Mouse (Mus musculus) heart, embryonic 14.5 days (tissue): Measurements from ENCODE around the gene Dnttip1. TPM values are rescaled to one million over a fixed set of nuclear protein-coding genes. Genes with fewer than 3 reads are reported as not detected.

Experiments
- ATAC-seq: fragments of 200-750 bp; cut with Nextera tagmentation; 2 replicates; pipeline ENCODE4 v1.8.0; 2017; ENCODE audit warnings: low read depth, moderate TSS enrichment; ENCODE audit not compliant: insufficient number of reproducible peaks, insufficient read depth, low FRiP score
- H3K27ac ChIP-seq, 2 experiments: fragments of 200-500 bp in 1 of 2; fragments of 300-500 bp in 1 of 2; sonication (generic) in 1 of 2; replicated peaks in 1 of 2; 2 replicates each; pipeline ENCODE4 v1.5.1; 2012 to 2014; ENCODE audit warnings: low read depth in 2 of 2, low read length in 2 of 2, control low read depth in 1 of 2, mild to moderate bottlenecking in 1 of 2, mixed read lengths in 1 of 2; ENCODE audit not compliant: control insufficient read depth in 1 of 2, insufficient read depth in 1 of 2
- H3K27me3 ChIP-seq: fragments of 300-500 bp; sonication (generic); 2 replicates; pipeline ENCODE4 v1.6.1; 2014; ENCODE audit warnings: mild to moderate bottlenecking, low read length, control low read depth; ENCODE audit not compliant: control insufficient read depth, insufficient read depth
- H3K36me3 ChIP-seq: fragments of 300-500 bp; sonication (generic); 2 replicates; pipeline ENCODE4 v1.6.1; 2014; ENCODE audit warnings: mild to moderate bottlenecking, control low read depth, low read length, mixed read lengths; ENCODE audit not compliant: control insufficient read depth, insufficient read depth
- H3K4me1 ChIP-seq, 2 experiments: fragments of 200-500 bp in 1 of 2; fragments of 300-500 bp in 1 of 2; sonication (generic) in 1 of 2; 2 replicates each; pipeline ENCODE4 v1.6.1; 2012 to 2014; ENCODE audit warnings: low read length in 2 of 2, control low read depth in 1 of 2, mixed read lengths in 1 of 2; ENCODE audit not compliant: control insufficient read depth in 2 of 2, insufficient read depth in 2 of 2
- H3K4me2 ChIP-seq: fragments of 300-500 bp; sonication (generic); 2 replicates; pipeline ENCODE4 v1.6.1; 2014; ENCODE audit warnings: mild to moderate bottlenecking, low read length
- H3K4me3 ChIP-seq, 2 experiments: fragments of 200-500 bp in 1 of 2; fragments of 300-500 bp in 1 of 2; sonication (generic) in 1 of 2; 2 replicates each; pipeline ENCODE4 v1.5.1; 2012 to 2014; ENCODE audit warnings: low read length in 2 of 2, mild to moderate bottlenecking in 2 of 2, control low read depth in 1 of 2, low read depth in 1 of 2, moderate library complexity in 1 of 2; ENCODE audit not compliant: control insufficient read depth in 1 of 2, insufficient read depth in 1 of 2
- H3K9ac ChIP-seq: fragments of 300-500 bp; sonication (generic); 2 replicates; pipeline ENCODE4 v1.6.1; 2014; ENCODE audit warnings: mild to moderate bottlenecking, low read length
- H3K9me3 ChIP-seq: fragments of 300-500 bp; sonication (generic); 2 replicates; pipeline ENCODE4 v1.6.1; 2016; ENCODE audit warnings: low read length, control low read depth; ENCODE audit not compliant: control insufficient read depth
- WGBS: fragments of 180-500 bp; shearing (Covaris S2); extraction: QIAGEN DNeasy Blood & Tissue Kit; methylation state at CpG from one replicate; pipeline ENCODE4 v1.1.7; 2014; 5-methylcytosine and 5-hydroxymethylcytosine counted together
- polyA plus RNA-seq: library from polyadenylated mRNA; unstranded; fragments of >200 nt; fragmentation: Nextera tagmentation; extraction: Ambion mirVana; gene quantifications from 2 replicates; pipeline ENCODE4 v1.2.1, GENCODE M21; 2014

Dnttip1 gene
- polyA plus RNA-seq, 1 experiment from 2014 or later: 53.8 TPM

DNA sequence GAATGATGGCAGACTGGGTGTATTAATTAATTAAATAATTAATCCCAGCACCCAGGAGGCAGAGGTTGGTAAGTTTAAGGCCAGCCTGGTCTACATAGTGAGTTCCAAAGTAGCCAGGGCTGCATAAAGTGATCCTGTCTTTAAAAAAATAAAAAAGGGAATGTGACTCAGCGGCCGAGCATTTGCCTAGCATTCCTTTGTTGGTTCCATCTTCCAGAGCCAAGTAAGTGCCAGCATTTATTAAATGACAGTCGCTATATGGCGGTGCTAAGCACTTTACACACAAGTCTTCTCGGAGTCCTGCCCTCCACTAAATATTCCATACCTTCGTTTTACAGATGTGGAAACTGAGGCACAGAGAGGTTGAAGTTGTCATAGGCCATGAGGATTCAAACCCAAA, 30.3 kb downstream of the Dnttip1 start:
- H3K4me1 ChIP-seq: peaks cover 11 to 12% of the 10 kb centered on the region in 2 experiments
- peaks cover 27% of the 10 kb centered on the region for H3K36me3 ChIP-seq
- no peak overlapping the region for H3K27ac ChIP-seq
- no peak for ATAC-seq
- no peaks in the 10 kb centered on the region for H3K9me3 ChIP-seq
- H3K27me3 ChIP-seq: 0 out of 2 replicates have a peak, but pooled peaks cover 5% of the 10 kb centered on the region
- whole genome bisulfite sequencing: 73% methylated on average over 6 of the region's 6 CpGs
- no peak overlapping the region for H3K4me2 ChIP-seq
- no peak overlapping the region for H3K4me3 ChIP-seq
- H3K9ac ChIP-seq: no peak overlapping the region

DNA sequence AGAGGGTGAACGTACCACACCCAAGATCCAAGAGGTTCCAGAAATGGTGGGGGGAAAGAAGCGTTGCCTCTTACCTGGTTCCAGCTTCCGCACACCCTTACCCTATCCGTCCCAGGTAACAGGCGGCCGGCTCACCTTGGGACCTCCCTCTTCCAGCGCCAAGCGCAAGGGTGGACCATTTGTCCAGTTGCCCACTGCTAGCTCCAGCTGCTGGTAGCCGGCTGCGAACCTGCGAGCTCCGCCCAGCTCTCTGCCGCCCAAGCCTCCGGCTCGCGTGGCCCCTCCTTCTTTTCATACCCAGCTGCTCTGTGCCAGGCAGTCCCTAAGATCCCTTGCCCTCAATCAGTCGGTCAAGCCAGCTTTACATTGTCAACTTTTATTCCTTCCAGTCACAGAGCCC, 31.0 kb downstream of the Dnttip1 start:
- peaks cover 21% of the 10 kb centered on the region for H3K36me3 ChIP-seq
- no peak overlapping the region for H3K9ac ChIP-seq
- H3K4me3 ChIP-seq: no peak overlapping the region
- 0 out of 2 replicates have a peak, but pooled peaks cover 5% of the 10 kb centered on the region for H3K27me3 ChIP-seq
- no peak overlapping the region for H3K4me2 ChIP-seq
- 55% methylated on average over 17 of the region's 17 CpGs for WGBS
- ATAC-seq: no peak
- peaks cover 5 to 6% of the 10 kb centered on the region in 2 experiments; a peak in 3 of 4 replicates for H3K4me1 ChIP-seq
- H3K27ac ChIP-seq: no peak overlapping the region
- H3K9me3 ChIP-seq: no peaks in the 10 kb centered on the region

DNA sequence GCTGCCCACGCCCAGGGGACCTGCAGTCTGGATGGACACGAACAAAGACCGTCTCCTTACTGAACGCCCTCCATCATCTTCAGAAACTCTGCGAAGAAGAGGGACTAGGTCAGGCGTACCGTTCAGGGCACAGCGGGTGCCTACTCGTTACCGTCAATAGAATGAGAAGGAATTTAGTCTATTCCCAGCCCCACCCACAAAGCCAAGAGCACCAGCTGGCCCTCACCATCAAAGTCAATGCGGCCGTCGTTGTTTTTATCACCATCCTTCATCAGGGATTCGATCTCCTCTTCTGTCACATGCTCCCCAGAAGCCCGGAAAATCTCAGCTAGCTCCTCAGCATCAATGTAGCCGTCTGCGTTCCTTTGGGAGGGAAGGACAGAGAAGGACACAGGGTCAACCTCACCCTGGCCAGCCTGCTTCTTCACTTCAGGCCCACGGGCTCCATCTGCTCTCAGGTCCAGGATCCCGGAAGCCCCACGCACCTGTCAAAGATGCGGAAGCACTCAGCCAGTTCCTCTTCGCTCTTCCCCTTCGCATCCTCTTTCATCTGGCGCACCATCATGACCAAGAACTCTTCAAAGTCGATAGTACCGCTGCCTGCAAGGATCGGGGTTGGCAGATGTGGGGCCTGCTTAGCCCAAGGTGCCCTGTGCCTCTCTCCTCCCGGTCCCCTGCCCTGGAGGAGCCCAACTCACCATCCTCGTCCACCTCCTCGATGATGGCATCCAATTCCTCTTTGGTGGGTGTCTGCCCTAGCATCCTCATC, 31.6 kb downstream of the Dnttip1 start:
- no peak for ATAC-seq
- Histone ChIP-seq H3K36me3 (peaks cover 15% of the 10 kb centered on the region), H3K4me2 (no peak overlapping the region), H3K9me3 (no peaks in the 10 kb centered on the region), H3K27me3 (0 out of 2 replicates have a peak, but pooled peaks cover 5% of the 10 kb centered on the region), H3K4me3 (no peak overlapping the region), H3K4me1 (no peaks in the 10 kb centered on the region; a peak in 1 of 4 replicates), H3K9ac (no peak overlapping the region), H3K27ac (no peak overlapping the region)
- WGBS: 78% methylated on average over 30 of the region's 30 CpGs

DNA sequence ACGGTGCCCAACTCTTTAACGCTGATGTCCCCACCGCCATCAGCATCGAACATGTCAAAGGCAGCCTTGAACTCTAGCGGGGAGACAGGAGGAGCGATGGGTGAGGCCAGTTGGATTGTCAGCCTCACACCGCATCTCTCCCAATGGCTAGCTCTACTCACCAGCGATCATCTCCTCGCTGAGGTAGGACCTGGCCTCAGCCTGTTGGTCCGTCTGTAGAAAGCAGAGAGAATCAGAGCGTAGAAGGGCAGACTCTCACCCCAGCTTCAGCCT, 32.2 kb downstream of the Dnttip1 start:
- Histone ChIP-seq H3K4me1 (no peaks in the 10 kb centered on the region; a peak in 1 of 4 replicates), H3K9ac (no peak overlapping the region), H3K36me3 (peaks cover 9% of the 10 kb centered on the region), H3K4me3 (no peak overlapping the region), H3K4me2 (no peak overlapping the region), H3K27ac (no peak overlapping the region), H3K27me3 (0 out of 2 replicates have a peak, but pooled peaks cover 5% of the 10 kb centered on the region), H3K9me3 (no peaks in the 10 kb centered on the region)
- WGBS: 90% methylated on average over 11 of the region's 11 CpGs
- ATAC-seq: no peak

DNA sequence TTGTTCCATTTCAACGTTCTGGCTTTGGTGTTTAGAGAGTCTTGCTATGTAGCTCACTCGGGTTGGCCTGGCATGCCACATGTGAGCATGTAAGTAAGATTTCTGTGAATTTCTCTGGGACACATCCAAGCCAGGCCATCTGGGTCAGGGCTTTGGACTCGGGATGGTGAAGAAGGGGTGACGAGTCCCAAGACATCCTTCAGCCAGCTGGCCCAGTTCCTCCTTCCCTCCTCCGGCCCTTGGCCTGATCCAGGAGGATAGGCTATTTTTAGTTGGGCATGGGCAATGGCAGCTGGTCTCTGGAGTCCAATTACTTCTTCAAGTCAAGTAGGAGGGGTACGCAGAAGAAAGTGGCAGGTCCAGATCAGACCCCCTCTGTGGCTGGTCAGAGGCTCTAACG, 33.0 kb downstream of the Dnttip1 start:
- Histone ChIP-seq H3K27me3 (0 out of 2 replicates have a peak, but pooled peaks cover 5% of the 10 kb centered on the region), H3K4me1 (no peaks in the 10 kb centered on the region; a peak in 1 of 4 replicates), H3K27ac (no peak overlapping the region), H3K4me3 (no peak overlapping the region), H3K4me2 (no peak overlapping the region), H3K9me3 (no peaks in the 10 kb centered on the region), H3K36me3 (0 out of 2 replicates have a peak, but pooled peaks cover 2% of the 10 kb centered on the region), H3K9ac (no peak overlapping the region)
- no peak for ATAC-seq
- WGBS: 62% methylated on average over 7 of the region's 7 CpGs

DNA sequence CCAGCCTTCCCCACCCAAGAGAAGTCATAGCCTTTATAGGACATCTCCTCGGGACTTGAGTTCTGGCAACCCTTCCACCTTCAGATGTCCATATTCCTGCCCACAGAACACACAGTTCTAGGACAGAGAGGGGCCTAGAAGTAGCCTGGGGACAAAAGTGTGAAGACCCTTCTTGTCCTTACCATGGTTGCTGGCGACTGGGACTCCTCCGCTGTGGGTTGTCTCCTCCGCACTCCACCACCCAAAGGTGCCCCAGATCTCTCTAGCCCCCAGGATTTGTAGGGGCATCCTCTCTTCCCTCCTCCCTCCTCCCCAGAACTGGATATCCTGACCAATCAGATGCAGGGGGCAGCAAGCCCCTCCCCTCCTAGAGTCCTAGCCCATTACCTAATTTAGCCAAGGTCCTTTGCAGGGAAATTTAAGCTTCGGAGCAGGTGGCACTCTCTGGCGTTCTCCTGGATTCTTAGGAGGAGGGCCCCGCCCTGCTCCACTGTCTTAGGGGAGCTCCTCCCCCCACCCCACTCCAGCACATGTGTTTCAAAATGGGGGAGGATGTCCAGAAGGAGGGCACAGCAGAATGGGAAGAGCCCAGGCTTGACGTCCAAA, 33.8 kb downstream of the Dnttip1 start, which contains the start of gene Tnnc2:
Gene Tnnc2 (minus strand): TSS at position 487 of the 606 bp plus-strand sequence.
- Histone ChIP-seq H3K4me3 (no peak within 1 kb of the TSS), H3K4me1 (peaks cover 0 to 2% of the 10 kb centered on the region in 2 experiments; a peak in 3 of 4 replicates), H3K36me3 (no peaks in the 10 kb centered on the region), H3K27me3 (0 out of 2 replicates have a peak, but pooled peaks cover 5% of the 10 kb centered on the region), H3K27ac (no peak within 1 kb of the TSS), H3K9ac (no peak within 1 kb of the TSS), H3K9me3 (no peaks in the 10 kb centered on the region), H3K4me2 (no peak within 1 kb of the TSS)
- 62% methylated on average over 8 of the region's 8 CpGs for WGBS
- no peak for ATAC-seq

DNA sequence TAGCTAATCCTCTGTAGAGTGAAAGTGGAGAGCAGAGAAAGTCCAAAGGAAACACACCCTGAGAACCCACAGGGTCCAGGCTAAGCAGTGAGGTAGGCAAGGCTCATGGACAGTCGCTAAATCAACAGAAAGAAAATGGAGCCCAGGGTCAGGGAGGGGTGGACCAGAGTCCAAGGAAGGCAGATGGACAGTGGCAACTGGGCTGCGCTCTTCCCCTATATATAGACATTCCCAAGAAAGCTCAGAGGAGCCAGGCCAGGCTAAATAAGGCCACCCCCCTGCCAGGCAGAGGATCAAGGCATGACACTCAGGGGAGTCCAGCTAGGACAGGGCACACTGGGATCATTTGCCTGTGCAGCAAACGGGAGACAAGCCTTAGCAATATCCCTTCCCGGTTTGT, 36.1 kb downstream of the Dnttip1 start:
- no peaks in the 10 kb centered on the region for H3K36me3 ChIP-seq
- peaks cover 3 to 9% of the 10 kb centered on the region in 2 experiments for H3K4me1 ChIP-seq
- H3K27me3 ChIP-seq: 0 out of 2 replicates have a peak, but pooled peaks cover under 1% of the 10 kb centered on the region
- no peak for ATAC-seq
- H3K9ac ChIP-seq: no peak overlapping the region
- H3K4me2 ChIP-seq: no peak overlapping the region
- H3K27ac ChIP-seq: no peak overlapping the region
- H3K9me3 ChIP-seq: no peaks in the 10 kb centered on the region
- H3K4me3 ChIP-seq: no peak overlapping the region
- WGBS: 61% methylated on average over 4 of the region's 4 CpGs
